Mouse (Mus musculus) megakaryocyte, embryonic 14.5 days (primary cell): Measurements from ENCODE around the gene Pex19. TPM values are rescaled to one million over a fixed set of nuclear protein-coding genes. Genes with fewer than 3 reads are reported as not detected.

Experiments
- H3K27me3 ChIP-seq: replicated peaks from 2 replicates; pipeline ENCODE3; 2012; ENCODE audit warnings: inconsistent platforms
- H3K36me3 ChIP-seq: replicated peaks from 2 replicates; pipeline ENCODE3; 2012; ENCODE audit warnings: low read length, inconsistent platforms, mixed read lengths
- H3K4me1 ChIP-seq: 2 replicates; pipeline ENCODE4 v1.6.1; 2012; ENCODE audit warnings: inconsistent platforms
- H3K4me3 ChIP-seq: replicated peaks from 2 replicates; pipeline ENCODE3; 2012; ENCODE audit warnings: moderate library complexity, mild to moderate bottlenecking, inconsistent platforms
- H3K9me3 ChIP-seq: 2 replicates; pipeline ENCODE4 v1.6.1; 2012; ENCODE audit warnings: inconsistent platforms
- FLI1 ChIP-seq: IDR thresholded peaks from 2 replicates; pipeline ENCODE4 v1.6.1; 2012; ENCODE audit warnings: low read length, inconsistent platforms, mixed read lengths
- GATA1 ChIP-seq: IDR thresholded peaks from 3 replicates; pipeline ENCODE4 v1.6.1; 2012; ENCODE audit warnings: mixed read lengths, low read length, inconsistent platforms, borderline replicate concordance
- polyA plus RNA-seq: library from polyadenylated mRNA; stranded (reverse); fragments of >175 nt; gene quantifications from 2 replicates; pipeline ENCODE4 v1.2.3, GENCODE M21; 2012; ENCODE audit warnings: low replicate concordance; ENCODE audit not compliant: insufficient read depth

Gene Pex19
- polyA plus RNA-seq, 1 experiment, result 18.9 TPM

DNA sequence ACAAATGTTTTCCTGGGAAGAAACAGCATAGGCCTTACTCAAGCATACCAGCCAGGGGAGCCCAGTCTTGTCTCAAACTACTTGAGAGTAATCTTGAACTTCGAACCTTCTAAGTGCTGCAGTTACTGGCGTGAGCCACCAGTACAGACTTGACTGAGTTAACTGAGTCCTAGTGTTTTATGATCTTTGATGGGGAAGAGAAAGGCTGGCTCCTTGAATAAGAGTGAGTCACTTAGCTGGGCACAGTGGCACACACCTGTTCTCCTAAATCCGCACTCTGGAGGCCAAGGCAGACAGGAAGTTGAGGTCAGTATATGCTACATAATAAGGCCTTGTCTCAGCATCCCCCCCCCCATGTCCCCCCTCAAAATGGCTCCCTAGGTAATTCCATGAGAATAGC lies 28.0 kb downstream of the Pex19 start:
- Histone ChIP-seq H3K4me1 (peaks cover 61% of the 10 kb centered on the region), H3K36me3 (peaks cover 77% of the 10 kb centered on the region), H3K9me3 (no peaks in the 10 kb centered on the region), H3K27me3 (no peaks in the 10 kb centered on the region), H3K4me3 (no peak overlapping the region)
- TF ChIP-seq FLI1 (no peak), GATA1 (no peak)

DNA sequence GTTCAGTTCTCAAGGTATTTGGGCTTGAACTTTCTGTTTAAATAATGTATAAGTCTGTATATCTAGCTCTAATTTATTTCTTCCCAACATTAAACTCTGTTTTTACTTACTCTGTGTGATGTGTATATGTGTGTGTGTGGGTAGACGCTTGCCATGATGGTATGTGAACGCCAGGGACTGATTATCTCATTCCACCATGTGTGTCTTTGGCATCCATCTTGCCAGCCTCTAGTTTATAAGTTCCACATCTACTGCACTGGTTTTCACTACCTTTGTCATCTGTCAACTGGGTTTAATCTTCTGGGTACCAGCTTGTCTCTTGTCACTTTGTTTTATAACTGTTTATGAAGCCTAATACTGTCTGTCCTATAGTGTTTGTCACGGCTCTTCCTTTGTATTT lies 29.0 kb downstream of the Pex19 start:
- no peaks in the 10 kb centered on the region for H3K27me3 ChIP-seq
- peaks cover 56% of the 10 kb centered on the region for H3K4me1 ChIP-seq
- no peak for TF ChIP-seq FLI1
- TF ChIP-seq GATA1, result no peak
- no peak overlapping the region for H3K4me3 ChIP-seq
- no peaks in the 10 kb centered on the region for H3K9me3 ChIP-seq
- peaks cover 70% of the 10 kb centered on the region for H3K36me3 ChIP-seq

DNA sequence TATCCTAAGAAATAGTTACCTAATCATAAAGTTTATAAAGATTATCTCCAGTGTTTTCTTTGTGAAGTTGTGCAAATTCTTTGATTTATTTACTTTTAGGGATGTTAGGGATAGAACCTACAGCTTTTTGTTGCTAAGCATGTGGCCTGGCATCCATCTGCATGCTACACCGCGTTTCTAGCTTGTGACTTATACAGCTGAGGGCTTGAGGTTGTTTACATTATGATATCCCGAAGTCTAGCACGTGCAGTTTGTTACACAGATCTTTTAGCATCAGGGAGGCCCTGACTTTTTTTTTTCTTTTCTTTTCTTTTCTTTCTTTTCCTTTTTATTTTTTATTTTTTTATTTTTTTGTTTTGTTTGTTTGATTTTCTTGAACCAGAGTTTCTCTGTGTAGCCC lies 33.4 kb downstream of the Pex19 start:
- H3K9me3 ChIP-seq, result no peaks in the 10 kb centered on the region
- no peak overlapping the region for H3K4me3 ChIP-seq
- no peak for TF ChIP-seq GATA1
- TF ChIP-seq FLI1, result no peak
- H3K4me1 ChIP-seq, result peaks cover 43% of the 10 kb centered on the region
- H3K36me3 ChIP-seq, result peaks cover 67% of the 10 kb centered on the region
- H3K27me3 ChIP-seq, result no peaks in the 10 kb centered on the region

DNA sequence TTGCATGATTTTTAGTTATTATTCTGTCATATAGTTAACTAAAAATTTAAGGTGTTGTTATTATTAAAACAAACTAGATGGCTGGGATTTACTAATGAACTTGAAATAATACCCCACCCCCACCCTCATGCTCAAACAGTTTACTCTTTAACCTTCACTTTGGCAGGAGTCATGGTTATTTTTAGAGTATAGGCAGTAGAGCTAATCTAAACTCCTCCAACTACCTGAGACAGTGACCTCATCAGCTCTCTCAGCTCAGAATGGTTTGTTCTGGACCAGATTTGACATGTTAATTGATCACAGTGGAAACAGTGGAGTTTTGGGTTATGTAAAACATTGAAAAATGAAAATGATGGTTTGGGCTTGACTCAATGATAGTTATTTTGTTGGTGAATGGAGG lies 34.0 kb downstream of the Pex19 start:
- no peak overlapping the region for H3K4me3 ChIP-seq
- peaks cover 41% of the 10 kb centered on the region for H3K4me1 ChIP-seq
- H3K9me3 ChIP-seq, result no peaks in the 10 kb centered on the region
- TF ChIP-seq GATA1 (no peak), FLI1 (no peak)
- H3K27me3 ChIP-seq, result no peaks in the 10 kb centered on the region
- peaks cover 69% of the 10 kb centered on the region for H3K36me3 ChIP-seq

DNA sequence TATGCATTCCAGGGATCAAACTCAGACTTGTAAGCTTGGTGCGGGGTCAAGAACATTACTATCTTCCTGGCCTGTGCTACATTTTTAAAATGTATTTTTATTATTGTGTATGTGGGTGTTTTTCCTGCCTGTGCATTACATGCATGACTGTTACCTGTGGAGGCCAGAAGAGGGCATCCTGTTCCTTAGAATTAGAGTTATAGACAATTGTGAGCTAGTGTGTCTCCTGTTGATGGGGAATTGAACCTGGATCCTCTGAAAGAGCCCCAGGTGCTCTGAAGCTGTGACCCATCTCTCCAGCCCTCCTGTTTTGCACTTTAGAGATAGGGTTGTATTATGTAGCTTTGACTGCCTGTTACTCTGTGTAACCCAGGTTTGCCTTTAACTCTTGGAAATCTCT lies 35.5 kb downstream of the Pex19 start:
- no peak overlapping the region for H3K4me3 ChIP-seq
- no peaks in the 10 kb centered on the region for H3K27me3 ChIP-seq
- TF ChIP-seq FLI1 (no peak), GATA1 (no peak)
- H3K9me3 ChIP-seq, result no peaks in the 10 kb centered on the region
- H3K36me3 ChIP-seq, result peaks cover 70% of the 10 kb centered on the region
- peaks cover 35% of the 10 kb centered on the region for H3K4me1 ChIP-seq

DNA sequence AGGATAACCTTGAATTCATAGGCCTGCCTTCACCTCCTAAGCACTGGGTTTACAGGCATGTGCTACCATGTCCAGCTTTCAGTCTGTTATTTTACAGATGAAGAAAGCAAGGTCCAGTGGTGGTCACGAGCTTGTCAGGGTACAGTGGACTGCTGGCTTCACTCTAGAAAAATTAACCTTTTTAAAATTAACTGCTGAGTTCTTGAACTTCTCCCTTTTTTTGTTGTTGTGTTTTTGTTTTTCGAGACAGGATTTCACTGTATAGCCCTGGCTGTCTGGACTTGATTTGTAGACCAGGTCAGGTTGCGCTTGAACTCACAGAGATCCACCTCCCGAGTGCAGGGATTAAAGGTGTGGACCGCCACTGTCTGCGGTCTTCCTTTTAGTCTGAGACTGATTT lies 36.4 kb downstream of the Pex19 start:
- peaks cover 79% of the 10 kb centered on the region for H3K36me3 ChIP-seq
- TF ChIP-seq FLI1, result no peak
- no peak for TF ChIP-seq GATA1
- no peaks in the 10 kb centered on the region for H3K9me3 ChIP-seq
- H3K4me1 ChIP-seq, result peaks cover 35% of the 10 kb centered on the region
- no peak overlapping the region for H3K4me3 ChIP-seq
- no peaks in the 10 kb centered on the region for H3K27me3 ChIP-seq

DNA sequence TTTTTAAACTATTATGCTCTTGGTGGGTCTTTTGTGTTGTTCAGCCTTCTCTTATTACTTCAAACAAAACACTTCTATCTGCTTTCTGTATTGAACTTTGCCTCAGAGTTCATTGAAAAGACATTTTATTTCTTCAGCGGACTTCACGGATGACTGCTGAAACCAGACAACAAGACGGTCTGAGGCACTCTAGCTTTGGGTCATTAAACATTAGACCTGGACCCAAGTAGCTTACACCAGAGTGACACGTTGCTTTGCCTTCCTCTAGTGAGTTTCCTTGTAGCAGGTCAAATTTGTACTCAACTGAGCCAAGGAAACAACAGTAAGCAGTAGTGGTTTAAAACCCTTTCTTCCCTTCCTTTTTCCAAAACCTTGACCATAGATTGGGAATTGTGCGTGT lies 41.4 kb downstream of the Pex19 start:
- TF ChIP-seq GATA1, result no peak
- no peak for TF ChIP-seq FLI1
- Histone ChIP-seq H3K9me3 (no peaks in the 10 kb centered on the region), H3K36me3 (peaks cover 98% of the 10 kb centered on the region), H3K27me3 (no peaks in the 10 kb centered on the region), H3K4me1 (peaks cover 10% of the 10 kb centered on the region; the same call in 1 of the 2 replicates), H3K4me3 (no peak overlapping the region)

DNA sequence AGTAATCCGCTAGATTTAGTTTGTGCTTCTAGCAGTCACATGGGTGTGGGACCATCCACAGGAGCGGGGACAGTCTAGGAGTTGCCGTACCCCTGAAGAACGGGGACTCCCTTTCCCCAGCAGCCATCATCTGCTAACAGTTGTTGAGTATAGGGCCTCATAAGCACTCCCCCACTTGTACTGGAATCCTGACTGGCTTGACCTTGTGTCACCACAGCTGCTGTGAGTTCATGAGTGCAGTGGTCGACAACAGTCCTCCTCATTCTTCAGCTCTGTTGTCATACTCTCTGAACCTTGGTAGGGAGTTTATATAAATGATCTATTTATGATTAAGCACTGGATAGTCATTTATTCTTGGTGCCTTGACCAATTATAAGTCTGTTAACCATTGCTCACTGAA lies 43.3 kb downstream of the Pex19 start:
- H3K9me3 ChIP-seq, result no peaks in the 10 kb centered on the region

DNA sequence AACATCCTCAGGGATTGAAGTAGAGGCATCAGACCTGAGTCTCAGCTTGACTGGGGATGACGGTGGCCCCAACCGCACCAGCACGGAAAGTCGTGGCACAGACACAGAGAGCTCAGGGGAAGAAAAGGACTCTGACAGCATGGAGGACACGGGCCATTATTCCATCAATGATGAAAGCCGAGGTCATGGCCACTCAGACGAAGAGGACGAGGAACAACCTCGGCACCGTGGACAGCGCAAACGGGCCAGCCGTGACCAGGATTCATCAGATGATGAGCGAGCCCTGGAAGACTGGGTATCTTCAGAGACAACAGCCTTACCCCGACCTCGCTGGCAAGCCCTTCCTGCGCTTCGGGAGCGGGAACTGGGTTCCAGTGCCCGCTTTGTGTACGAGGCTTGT lies 45.8 kb downstream of the Pex19 start:
- H3K36me3 ChIP-seq, result peaks cover 96% of the 10 kb centered on the region
- no peaks in the 10 kb centered on the region for H3K9me3 ChIP-seq
- no peaks in the 10 kb centered on the region for H3K4me1 ChIP-seq
- no peak overlapping the region for H3K4me3 ChIP-seq
- no peaks in the 10 kb centered on the region for H3K27me3 ChIP-seq
- TF ChIP-seq FLI1, result no peak
- no peak for TF ChIP-seq GATA1

More for the DNA sequence above, 43.3 kb downstream of the Pex19 start:
- Histone ChIP-seq H3K36me3 (peaks cover 98% of the 10 kb centered on the region), H3K4me1 (no peaks in the 10 kb centered on the region), H3K27me3 (no peaks in the 10 kb centered on the region), H3K4me3 (no peak overlapping the region)
- TF ChIP-seq FLI1 (no peak), GATA1 (no peak)

DNA sequence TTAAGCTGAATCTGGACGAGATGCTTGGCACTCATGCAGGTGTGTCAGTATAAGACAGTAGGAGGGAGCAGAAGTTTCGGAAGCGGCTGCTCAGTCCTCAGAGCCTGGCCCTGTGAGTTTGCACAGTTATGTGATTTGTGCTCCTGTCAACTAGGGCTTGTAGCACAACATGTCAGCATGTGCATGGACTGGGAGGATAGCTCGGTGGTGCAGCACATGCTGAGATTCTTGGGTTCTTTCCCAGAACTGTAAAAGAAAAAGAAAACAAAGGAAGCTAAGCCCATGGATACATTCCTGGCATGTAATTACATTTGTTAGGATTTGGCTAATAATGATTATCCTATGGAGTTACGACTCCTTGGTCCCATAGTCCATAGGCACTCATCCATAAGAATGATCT lies 46.6 kb downstream of the Pex19 start:
- no peaks in the 10 kb centered on the region for H3K9me3 ChIP-seq
- H3K36me3 ChIP-seq, result peaks cover 96% of the 10 kb centered on the region
- no peak overlapping the region for H3K4me3 ChIP-seq
- no peak for TF ChIP-seq GATA1
- no peak for TF ChIP-seq FLI1
- H3K27me3 ChIP-seq, result no peaks in the 10 kb centered on the region
- H3K4me1 ChIP-seq, result no peaks in the 10 kb centered on the region

DNA sequence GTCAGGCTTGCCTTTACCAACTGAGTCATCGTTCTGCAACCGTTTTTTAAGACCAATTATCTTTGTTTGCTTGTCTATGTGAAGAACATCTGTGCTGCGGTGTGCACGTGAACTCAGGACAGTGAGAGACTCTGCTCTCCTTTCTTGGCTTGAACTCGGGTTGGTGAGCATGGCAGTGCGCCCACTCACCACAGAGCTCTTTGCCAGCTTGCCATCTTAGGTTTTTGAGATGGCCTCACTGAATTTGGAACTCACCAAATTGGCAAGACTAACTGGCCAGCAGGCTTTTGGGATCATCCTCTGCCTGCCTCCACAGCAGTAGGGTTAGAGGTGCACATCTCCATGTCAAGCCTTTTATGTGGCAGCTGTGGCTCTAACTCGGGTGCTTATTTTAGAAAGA lies 51.2 kb downstream of the Pex19 start:
- Histone ChIP-seq H3K36me3 (peaks cover 96% of the 10 kb centered on the region), H3K4me1 (0 out of 2 replicates have a peak, but pooled peaks cover 3% of the 10 kb centered on the region), H3K4me3 (no peak overlapping the region), H3K9me3 (no peaks in the 10 kb centered on the region), H3K27me3 (no peaks in the 10 kb centered on the region)
- TF ChIP-seq FLI1, result no peak
